Mouse (Mus musculus) heart, postnatal 14 days (tissue): ENCODE data around the gene Mical1. TPM values are rescaled to one million over a fixed set of nuclear protein-coding genes. Genes with fewer than 3 reads are reported as not detected.

Experiments
- DNase-seq, 2 experiments: peaks; one replicate each; pipeline ENCODE4 v3.0.0; 2021 to 2022
- intact Hi-C: fragments of 180-260 bp; cut with DNase I; formaldehyde crosslinking; loops from one replicate; pipeline ENCODE4 v1.15.1; 2025
- total RNA-seq, 2 experiments: library from RNA; stranded (reverse); gene quantifications; 2 replicates each; pipeline ENCODE4 v1.2.3; 2021

The Mical1 gene
- total RNA-seq, 2 experiments from 2014 or later: 20.6 to 20.8 TPM

- DNase-seq: peak; percentile 56 to 77
- intact Hi-C loops: loop anchor here (2.0 kb wide), 1 partner anchor 19 kb away; no protein-coding TSS in a partner anchor
Measured at GRCm38 (mm10) chr10:41473782-41474468, 2.2 kb upstream of the Mical1 start.

- intact Hi-C loops: loop anchor here (2.0 kb wide), 1 partner anchor 20 kb away; no protein-coding TSS in a partner anchor
- peak; percentile 44 to 58 for DNase-seq
Measured at GRCm38 (mm10) chr10:41474981-41475391, 1.1 kb upstream of the Mical1 start.

DNA sequence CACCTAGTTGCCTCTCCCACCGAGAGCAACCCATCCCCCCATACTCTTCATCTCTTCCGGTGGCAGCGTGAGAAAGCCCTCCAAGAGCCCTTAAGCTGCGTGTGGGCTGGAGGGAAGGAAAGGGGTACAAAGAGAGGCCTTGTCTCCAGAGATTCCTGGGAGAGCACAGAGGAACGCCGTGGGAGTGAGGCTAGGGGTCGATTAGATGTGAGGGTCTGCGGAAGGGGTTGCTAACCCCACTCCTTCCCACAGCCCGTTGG lies 834 bp downstream of the Mical1 start:
- DNase-seq: peak in 1 of 2 experiments; percentile 29
- intact Hi-C loops: no loop called here

GRCm38 (mm10) chr10:41477278-41478181 lies 1.4 kb downstream of the Mical1 start:
- peak; percentile 69 to 73 for DNase-seq
- intact Hi-C loops: no loop called here

DNA sequence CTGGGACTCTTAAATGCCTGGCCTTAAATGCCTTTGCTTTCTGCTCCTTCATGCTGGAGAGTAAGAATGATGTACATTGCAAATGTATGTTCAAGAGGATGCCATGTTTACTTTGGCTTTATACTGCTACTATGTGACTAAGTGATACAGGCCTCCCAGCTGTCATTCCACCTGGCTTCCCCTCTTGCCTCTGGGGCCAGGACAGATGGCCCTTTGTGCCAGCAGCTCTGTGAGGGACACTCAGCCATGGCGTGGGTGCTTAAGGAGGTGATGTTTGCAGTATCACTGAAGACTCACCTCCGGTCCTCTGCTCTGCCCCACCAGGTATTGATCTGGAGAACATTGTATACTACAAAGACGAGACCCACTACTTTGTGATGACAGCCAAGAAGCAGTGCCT lies 3.8 kb downstream of the Mical1 start:
- intact Hi-C loops: no loop called here

GRCm38 (mm10) chr10:41480938-41481880 lies 5.1 kb downstream of the Mical1 start:
- no peak for DNase-seq

More for the DNA sequence above, 3.8 kb downstream of the Mical1 start:
- no peak for DNase-seq

GRCm38 (mm10) chr10:41482446-41482845 lies 6.3 kb downstream of the Mical1 start:
- DNase-seq: no peak
- intact Hi-C loops: no loop called here

More at GRCm38 (mm10) chr10:41480938-41481880, 5.1 kb downstream of the Mical1 start:
- intact Hi-C loops: no loop called here

DNA sequence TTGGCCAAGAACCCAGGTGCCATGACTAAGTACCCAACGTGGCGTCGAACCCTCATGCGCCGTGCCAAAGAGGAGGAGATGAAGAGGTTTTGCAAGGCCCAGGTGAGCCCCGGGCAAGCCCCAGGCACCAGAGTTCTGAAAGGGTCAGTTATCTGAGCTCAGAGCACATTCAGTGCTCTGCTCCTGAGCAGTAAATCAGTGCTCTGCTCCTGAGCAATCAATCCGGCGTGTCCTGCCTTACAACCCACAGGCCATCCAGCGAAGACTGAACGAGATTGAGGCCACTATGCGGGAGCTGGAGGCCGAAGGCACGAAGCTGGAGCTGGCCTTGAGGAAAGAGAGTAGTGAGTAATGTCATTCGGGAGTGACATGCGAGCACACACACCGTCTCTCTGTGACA lies 9.7 kb downstream of the Mical1 start:
- DNase-seq: no peak
- intact Hi-C loops: no loop called here

GRCm38 (mm10) chr10:41486506-41487170 lies 10.5 kb downstream of the Mical1 start:
- intact Hi-C loops: no loop called here

DNA sequence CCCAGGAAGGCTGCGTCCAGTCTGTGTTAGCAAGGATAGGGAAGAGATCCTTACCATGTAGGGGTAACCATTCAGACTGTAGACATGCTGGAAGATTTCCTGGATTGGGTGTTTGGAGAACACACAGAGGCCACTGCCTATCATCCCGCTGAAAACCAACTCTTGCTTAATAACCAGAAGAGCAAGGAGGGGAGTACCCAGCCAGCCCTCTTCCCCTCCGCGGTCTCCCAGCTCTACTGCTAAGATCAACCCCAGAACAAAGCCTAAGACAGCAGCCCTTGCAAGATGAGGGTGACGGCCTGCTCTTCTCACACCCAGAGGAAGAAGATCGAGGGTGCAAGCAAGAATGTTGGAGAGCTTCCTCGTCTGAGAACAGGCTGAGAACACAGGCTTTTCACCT lies 12.8 kb downstream of the Mical1 start:
- DNase-seq: no peak
- intact Hi-C loops: no loop called here

More at GRCm38 (mm10) chr10:41486506-41487170, 10.5 kb downstream of the Mical1 start:
- DNase-seq: no peak

- DNase-seq: no peak
- intact Hi-C loops: no loop called here
Measured at GRCm38 (mm10) chr10:41489294-41489693, 13.2 kb downstream of the Mical1 start.

GRCm38 (mm10) chr10:41489708-41490517 lies 13.8 kb downstream of the Mical1 start, which contains the start of the genes Smpd2 and Ppil6:
Gene Smpd2 (minus strand): TSS chr10:41490369.
Gene Ppil6 (plus strand): TSS chr10:41490439.
- DNase-seq: peak; percentile 96 to 97
- intact Hi-C loops: no loop called here

DNA sequence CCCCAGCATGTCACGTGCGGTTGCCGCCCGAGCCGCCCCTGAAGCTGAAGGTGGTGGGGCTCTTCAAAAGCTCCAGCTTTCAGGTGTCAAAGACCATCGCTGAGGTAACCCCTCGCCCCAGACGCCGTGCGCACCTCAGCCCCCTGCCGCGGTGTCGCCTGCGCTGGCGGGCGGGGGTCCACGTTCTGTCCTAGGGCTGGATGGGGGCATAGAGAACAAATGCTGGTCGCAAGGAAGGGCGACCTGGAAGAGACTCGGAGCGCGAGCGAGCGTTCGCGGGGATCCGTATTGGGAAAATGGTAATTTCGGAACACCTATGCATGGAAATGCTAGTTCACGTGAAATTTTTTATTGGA lies 14.4 kb downstream of the Mical1 start:
- intact Hi-C loops: no loop called here
- DNase-seq: no peak

GRCm38 (mm10) chr10:41491111-41491510 lies 15.0 kb downstream of the Mical1 start:
- no peak for DNase-seq

DNA sequence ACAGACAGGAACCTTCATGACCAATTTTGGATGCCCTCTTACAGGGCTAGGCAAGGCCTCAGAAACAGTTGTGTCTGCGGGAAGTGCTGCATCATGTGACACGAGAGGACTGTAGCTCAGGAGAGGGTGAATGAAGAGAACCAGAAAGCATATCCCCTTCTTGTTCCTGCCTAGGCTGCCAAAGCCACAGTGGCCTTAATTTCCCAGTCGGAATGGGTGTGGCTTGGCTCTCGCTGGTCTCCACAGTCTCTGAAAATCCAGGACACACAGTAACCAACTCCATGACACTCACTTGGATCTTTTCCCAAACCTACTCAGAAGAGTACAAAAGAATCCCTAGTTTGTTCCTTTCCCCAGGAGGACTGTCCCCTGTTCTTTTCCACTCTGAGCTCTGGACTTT lies 24.8 kb downstream of the Mical1 start:
- DNase-seq: peak; percentile 49 to 61
- intact Hi-C loops: loop anchor here (10.0 kb wide), 1 partner anchor 46 kb away; the partner anchor contains the start of gene Zbtb24

More at GRCm38 (mm10) chr10:41491111-41491510, 15.0 kb downstream of the Mical1 start:
- intact Hi-C loops: no loop called here

DNA sequence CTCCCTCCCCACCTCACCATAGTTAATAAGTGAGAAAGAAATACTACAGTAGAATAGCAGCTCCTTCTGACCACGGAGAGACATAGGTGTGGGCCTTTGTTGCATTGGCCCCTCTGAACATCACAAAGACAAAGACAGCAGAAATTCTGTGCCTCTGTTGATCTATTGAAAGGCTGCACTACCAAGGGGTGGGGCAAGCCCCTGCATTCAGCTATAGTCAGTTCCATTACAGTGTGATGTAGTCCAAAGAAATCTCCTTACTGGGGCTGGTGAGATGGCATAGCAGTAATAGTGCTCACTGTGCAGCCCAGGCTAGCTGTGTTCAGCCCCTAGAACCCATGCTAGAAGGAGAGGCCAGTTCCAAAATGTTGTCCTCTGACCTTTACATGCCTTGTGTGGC lies 28.9 kb downstream of the Mical1 start:
- no peak for DNase-seq
- intact Hi-C loops: loop anchor here (5.0 to 10.0 kb wide), 3 partner anchors 50 to 498 kb away; partner anchors contain the start of genes Ak9, Fig4 and Zbtb24

- peak; percentile 63 to 80 for DNase-seq
- intact Hi-C loops: loop anchor here (5.0 to 10.0 kb wide), 3 partner anchors 51 to 498 kb away; partner anchors contain the start of genes Ak9, Fig4 and Zbtb24
Measured at GRCm38 (mm10) chr10:41505446-41505845, 29.3 kb downstream of the Mical1 start.

DNA sequence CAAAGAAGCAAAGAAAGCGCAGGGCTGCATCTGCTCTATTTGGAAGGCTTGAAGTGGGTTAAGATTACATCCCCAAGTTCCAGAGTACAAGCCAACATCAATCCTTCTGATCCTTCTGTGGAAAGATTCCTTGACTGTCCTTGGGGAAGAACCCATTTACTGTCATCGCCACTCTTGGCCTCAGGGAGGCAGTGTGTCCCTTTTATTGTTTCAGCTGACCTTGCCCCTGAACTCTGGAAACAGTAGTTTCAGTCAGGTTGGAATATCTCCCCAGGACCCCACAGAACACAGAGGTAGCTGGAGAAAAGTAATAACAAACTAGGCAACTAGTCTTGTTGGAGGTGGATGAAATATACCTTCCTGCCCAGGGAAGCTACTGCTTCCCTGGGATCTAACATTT lies 33.0 kb downstream of the Mical1 start:
- intact Hi-C loops: loop anchor here (5.0 to 10.0 kb wide), 3 partner anchors 54 to 502 kb away; partner anchors contain the start of genes Ak9, Fig4 and Zbtb24
- peak in 1 of 2 experiments; percentile 48 for DNase-seq
